Mouse (Mus musculus) bone marrow macrophage, adult 2 months (primary cell): ENCODE results near the gene Mylk3. TPM values are rescaled to one million over a fixed set of nuclear protein-coding genes. Genes with fewer than 3 reads are reported as not detected.

Experiments
- H3K27ac ChIP-seq: 2 replicates; pipeline ENCODE4 v1.5.1; 2012; ENCODE audit warnings: low read depth, low read length; ENCODE audit not compliant: insufficient read depth
- H3K4me1 ChIP-seq: 2 replicates; pipeline ENCODE4 v1.6.1; 2012; ENCODE audit warnings: low read length; ENCODE audit not compliant: control insufficient read depth, insufficient read depth
- H3K4me3 ChIP-seq: 2 replicates; pipeline ENCODE4 v1.5.1; 2012; ENCODE audit warnings: mild to moderate bottlenecking, low read length, moderate library complexity; ENCODE audit not compliant: insufficient read depth
- CTCF ChIP-seq: IDR thresholded peaks from 2 replicates; pipeline ENCODE4 v1.5.1; 2012; ENCODE audit warnings: low read depth, mild to moderate bottlenecking, low read length, moderate library complexity
- POLR2A ChIP-seq: IDR thresholded peaks from 2 replicates; pipeline ENCODE4 v1.6.1; 2012; ENCODE audit warnings: mild to moderate bottlenecking, low read depth, low read length, borderline replicate concordance
- polyA plus RNA-seq: library from polyadenylated mRNA; stranded (reverse); fragments of >200 nt; gene quantifications from 2 replicates; pipeline ENCODE4 v1.2.4, GENCODE M21; 2012; ENCODE audit not compliant: missing spikeins, insufficient read depth, insufficient read length

Gene Mylk3
- polyA plus RNA-seq, 1 experiment: not detected

DNA sequence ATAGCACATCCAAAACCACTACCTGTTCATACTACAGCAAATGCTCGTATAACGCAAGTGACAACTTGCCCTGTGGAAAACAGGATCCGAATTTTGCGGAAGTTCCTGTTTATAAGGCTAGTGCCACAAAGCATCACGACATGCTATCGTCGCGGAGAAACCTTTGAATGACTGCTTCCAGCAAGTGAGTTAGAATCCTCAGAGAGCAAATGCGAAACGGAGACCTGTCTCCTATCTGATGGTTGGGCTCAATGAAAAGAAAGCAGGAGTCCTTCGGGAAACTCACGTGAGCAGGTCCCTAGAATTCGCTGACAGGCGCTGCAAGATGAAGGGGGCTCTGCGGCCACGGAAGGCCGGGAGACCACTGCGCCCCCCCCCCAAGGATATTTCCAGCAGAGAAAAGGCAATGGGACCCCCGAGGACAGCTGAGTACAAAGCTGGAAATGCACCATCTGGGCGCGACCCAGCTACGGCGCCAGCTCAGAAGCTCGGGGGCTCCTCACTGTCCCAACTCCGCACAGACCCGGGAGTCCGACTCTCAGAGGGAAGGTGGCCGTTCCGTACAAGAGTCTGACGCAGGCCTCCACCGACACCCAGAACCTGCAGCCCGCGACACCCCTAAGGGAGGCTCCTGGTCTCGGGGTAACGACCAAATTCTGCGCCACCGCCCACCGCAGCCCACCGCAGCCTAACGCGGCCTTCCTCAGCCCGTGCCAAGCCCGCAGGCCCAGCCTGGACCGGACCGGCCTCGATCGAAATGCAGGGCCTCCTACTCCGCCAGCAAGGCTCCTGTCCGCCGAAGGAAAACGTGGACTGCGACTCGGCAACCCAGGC is 87.3 kb downstream of the Mylk3 start:
- TF ChIP-seq POLR2A: no peak
- Histone ChIP-seq H3K27ac (peak overlapping the region; percentile 58), H3K4me1 (peaks cover 17% of the 10 kb centered on the region), H3K4me3 (peak overlapping the region; percentile 97)

DNA sequence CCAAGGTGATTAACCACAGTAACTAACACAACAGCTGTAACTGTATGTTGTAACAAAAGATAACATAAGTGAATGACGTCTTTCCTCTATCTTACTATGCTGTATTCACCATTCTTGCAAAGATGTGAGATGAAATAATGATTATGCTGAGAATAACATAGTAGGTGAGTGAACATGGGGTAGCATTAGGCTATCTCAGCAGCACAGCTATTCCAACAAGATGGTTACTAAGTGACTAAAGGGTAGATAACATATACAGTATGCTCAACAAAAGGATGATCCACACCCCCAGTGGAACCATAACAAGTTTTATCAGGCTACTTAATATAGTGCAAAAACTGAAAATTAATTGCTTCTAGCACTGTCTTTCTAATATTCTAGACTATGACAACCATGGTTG is 99.3 kb downstream of the Mylk3 start:
- H3K4me3 ChIP-seq: no peak overlapping the region
- no peak overlapping the region for H3K27ac ChIP-seq
- H3K4me1 ChIP-seq: no peaks in the 10 kb centered on the region
- TF ChIP-seq CTCF (no peak), POLR2A (no peak)

Other genes with a start within 250 kb of the Mylk3 start
- gene Cks1brt, start 234.4 kb downstream of the Mylk3 start, polyA plus RNA-seq: not detected in 2 replicates
- not detected in 2 replicates for gene Olfr371, start 160.4 kb downstream of the Mylk3 start, polyA plus RNA-seq
- 22.8 and 23.5 TPM in 2 replicates for gene Orc6, start 86.7 kb downstream of the Mylk3 start, polyA plus RNA-seq
- gene Vps35, start 86.5 kb downstream of the Mylk3 start, polyA plus RNA-seq: 98.0 and 108 TPM in 2 replicates
- gene 4921524J17Rik, start 46.5 kb upstream of the Mylk3 start, polyA plus RNA-seq: 28.9 and 31.0 TPM in 2 replicates
- gene Gpt2, start 106.2 kb upstream of the Mylk3 start, polyA plus RNA-seq: 6.1 and 7.4 TPM in 2 replicates
- 85.5 and 107 TPM in 2 replicates for gene Dnaja2, start 169.0 kb upstream of the Mylk3 start, polyA plus RNA-seq